ENCODE assay signal across 8 mouse cellular contexts in the genomic region with DNA sequence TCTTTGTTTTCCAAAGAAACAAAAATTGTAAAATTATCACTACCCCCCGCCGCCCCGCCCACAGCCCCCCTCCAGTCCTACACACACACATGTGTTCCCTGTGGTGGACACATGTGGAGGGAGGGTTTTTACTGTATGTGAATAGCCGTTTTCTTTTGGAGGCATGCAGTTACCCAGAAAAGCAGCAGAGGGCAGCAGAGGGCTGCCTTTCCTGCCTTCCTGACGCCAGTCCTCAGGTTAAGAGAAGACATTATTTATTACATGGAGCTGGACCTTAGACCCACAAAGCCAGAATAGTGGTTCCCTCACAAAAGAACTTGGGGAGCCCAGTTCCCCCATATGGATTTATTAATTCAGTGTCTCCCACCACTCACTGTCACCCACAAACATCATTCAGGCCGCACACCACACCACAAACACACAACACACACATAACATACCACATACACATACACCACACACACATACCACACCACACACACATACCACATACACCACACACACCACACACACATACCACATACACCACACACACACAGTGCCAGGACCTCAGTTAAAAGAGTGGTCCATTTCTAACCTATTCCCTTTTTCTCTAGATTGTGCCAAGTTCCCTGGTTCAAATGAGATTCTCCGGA. TPM values are rescaled to one million over a fixed set of nuclear protein-coding genes. Genes with fewer than 3 reads are reported as not detected.
DNase-seq lines count a peak whose midpoint lies in the region; ATAC-seq lines count a peak whose summit lies in the region.

No protein-coding gene starts in this region.

- no peak overlapping the region for H3K27ac ChIP-seq in limb, embryonic 12.5 days
- no peak overlapping the region for H3K27ac ChIP-seq in midbrain, embryonic 16.5 days (ENCODE audit: low read length)

- H3K4me1 ChIP-seq in limb, embryonic 12.5 days (replicated peaks): no peaks in the 10 kb centered on the region
- no peaks in the 10 kb centered on the region for H3K4me1 ChIP-seq in midbrain, embryonic 16.5 days (ENCODE audit: control insufficient read depth, insufficient read depth, low read length)

- 25% methylated on average over 7 of the region's 7 CpGs for WGBS in limb, embryonic 12.5 days
- WGBS in midbrain, embryonic 16.5 days: 25% methylated on average over 7 of the region's 7 CpGs

- no peaks in the 10 kb centered on the region for H3K36me3 ChIP-seq in limb, embryonic 12.5 days
- H3K36me3 ChIP-seq in midbrain, embryonic 16.5 days (ENCODE audit: control insufficient read depth, insufficient read depth, low read length): no peaks in the 10 kb centered on the region

- no peak overlapping the region for H3K4me3 ChIP-seq in limb, embryonic 12.5 days (replicated peaks)
- H3K4me3 ChIP-seq in midbrain, embryonic 16.5 days (ENCODE audit: low read depth, low read length): no peak overlapping the region

- peak; percentile 85 for DNase-seq in 3T3-L1 (ENCODE audit: low read depth, low spot score)
- DNase-seq in adrenal gland, postnatal 10 days: peak; percentile 84
- peak; percentile 74 for DNase-seq in embryo, embryonic 9.5 days (ENCODE audit: extremely low spot score)
- DNase-seq in kidney, adult 8-10 months: peak; percentile 60 to 85
- DNase-seq in spleen, postnatal 10 days (ENCODE audit: low spot score in 2 of 2): peak; percentile 65 to 76

- no peaks in the 10 kb centered on the region for H3K9me3 ChIP-seq in limb, embryonic 12.5 days
- no peaks in the 10 kb centered on the region for H3K9me3 ChIP-seq in midbrain, embryonic 16.5 days (replicated peaks; ENCODE audit: control insufficient read depth, low read length, poor library complexity, severe bottlenecking)

- no peak overlapping the region for H3K9ac ChIP-seq in limb, embryonic 12.5 days (replicated peaks)
- no peak overlapping the region for H3K9ac ChIP-seq in midbrain, embryonic 16.5 days (ENCODE audit: low read depth, low read length)

- H3K4me2 ChIP-seq in limb, embryonic 12.5 days: no peak overlapping the region
- H3K4me2 ChIP-seq in midbrain, embryonic 16.5 days (ENCODE audit: low read length): no peak overlapping the region

- peak; percentile 87 for ATAC-seq in granulocyte monocyte progenitor cell, adult 5-6 weeks (replicated peaks; ENCODE audit: poor library complexity, severe bottlenecking)
- ATAC-seq in limb, embryonic 12.5 days (ENCODE audit: insufficient number of reproducible peaks, insufficient read depth, low FRiP score, low TSS enrichment, low read depth): peak; percentile 47
- ATAC-seq in midbrain, embryonic 16.5 days: peak; percentile 78

- H3K27me3 ChIP-seq in limb, embryonic 12.5 days: peaks cover 9% of the 10 kb centered on the region; the same call in 1 of the 2 replicates
- peaks cover 5% of the 10 kb centered on the region for H3K27me3 ChIP-seq in midbrain, embryonic 16.5 days (ENCODE audit: control insufficient read depth, insufficient read depth, low read depth, low read length)

RNA-seq across cellular contexts. Expression of a gene that starts 5.8 kb away (rescaled TPM):
- total RNA-seq in adrenal gland, postnatal 10 days (2021): 10 to 100 TPM; 47.0 to 51.9 TPM
- 38.4 and 43.2 TPM in 2 replicates for total RNA-seq in granulocyte monocyte progenitor cell, adult 5-6 weeks (2014; fragmentation: Nextera tagmentation)
- total RNA-seq in granulocyte monocyte progenitor cell, adult 5-6 weeks (2017): 24.1 and 25.4 TPM in 2 replicates
- polyA plus RNA-seq in limb, embryonic 12.5 days (2016; fragmentation: Nextera tagmentation; extraction: Ambion mirVana): 31.9 and 35.2 TPM in 2 replicates
- polyA plus RNA-seq in midbrain, embryonic 16.5 days (2015; fragmentation: Nextera tagmentation; extraction: Ambion mirVana): 17.3 and 17.6 TPM in 2 replicates

RNA-seq across cellular contexts. Expression of a gene that starts 49.1 kb away (rescaled TPM):
- 1 to 10 TPM; 1.0 to 1.3 TPM for total RNA-seq in adrenal gland, postnatal 10 days (2021)
- not detected in 2 replicates for total RNA-seq in granulocyte monocyte progenitor cell, adult 5-6 weeks (2014; fragmentation: Nextera tagmentation)
- not detected in 2 replicates for total RNA-seq in granulocyte monocyte progenitor cell, adult 5-6 weeks (2017)
- 0.36 TPM in 1 of 2 replicates, not detected in the other for polyA plus RNA-seq in limb, embryonic 12.5 days (2016; fragmentation: Nextera tagmentation; extraction: Ambion mirVana)
- 0.46 and 0.72 TPM in 2 replicates for polyA plus RNA-seq in midbrain, embryonic 16.5 days (2015; fragmentation: Nextera tagmentation; extraction: Ambion mirVana)

RNA-seq across cellular contexts. Expression of a gene that starts 52.9 kb away (rescaled TPM):
- 10 to 100 TPM; 42.8 to 52.2 TPM for total RNA-seq in adrenal gland, postnatal 10 days (2021)
- total RNA-seq in granulocyte monocyte progenitor cell, adult 5-6 weeks (2014; fragmentation: Nextera tagmentation): 15.0 and 43.3 TPM in 2 replicates
- total RNA-seq in granulocyte monocyte progenitor cell, adult 5-6 weeks (2017): 12.4 and 13.9 TPM in 2 replicates
- polyA plus RNA-seq in limb, embryonic 12.5 days (2016; fragmentation: Nextera tagmentation; extraction: Ambion mirVana): 65.5 and 68.7 TPM in 2 replicates
- polyA plus RNA-seq in midbrain, embryonic 16.5 days (2015; fragmentation: Nextera tagmentation; extraction: Ambion mirVana): 37.1 and 38.6 TPM in 2 replicates
